Mouse (Mus musculus): ENCODE results near the gene Bach1. TPM values are rescaled to one million over a fixed set of nuclear protein-coding genes. Genes with fewer than 3 reads are reported as not detected.

Gene Bach1
- total RNA-seq, 2 experiments from 2014 or later = 25.8 to 33.0 TPM

GRCm38 (mm10) chr16:87728703-87729102, 30.0 kb downstream of the Bach1 start:
- intact Hi-C loops (cut with DNase I) = no loop called here
- no peak for DNase-seq (ENCODE audit: low spot score)

- no peak for DNase-seq (ENCODE audit: low spot score)
- intact Hi-C loops (cut with DNase I) = no loop called here
Observed at GRCm38 (mm10) chr16:87729469-87729868, 30.7 kb downstream of the Bach1 start.

DNA sequence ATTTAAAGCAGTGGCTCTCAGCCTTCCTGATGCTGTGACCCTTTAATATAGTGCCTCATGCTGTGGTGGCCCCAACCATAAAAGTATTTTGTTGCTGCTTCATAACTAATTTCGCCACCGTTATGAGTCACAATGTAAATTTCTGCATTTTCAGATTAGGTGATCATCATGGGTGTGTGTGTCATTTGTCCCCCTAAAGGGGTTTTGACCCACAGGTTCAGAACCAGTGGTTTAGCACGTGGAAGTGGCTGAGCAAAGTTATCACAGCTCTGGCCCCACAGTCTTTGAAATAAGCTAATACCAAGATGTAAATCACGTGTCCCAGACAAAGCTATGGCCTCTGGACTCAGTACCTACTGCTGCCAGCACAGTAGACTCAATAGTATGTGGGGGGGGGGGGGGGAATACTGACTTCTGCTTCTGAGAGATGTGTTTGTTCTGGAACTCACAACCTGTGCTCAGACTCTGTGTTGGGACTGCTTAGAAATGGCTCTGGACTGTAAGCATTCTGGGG, 36.2 kb downstream of the Bach1 start:
- DNase-seq (ENCODE audit: low spot score) = no peak
- intact Hi-C loops (cut with DNase I) = no loop called here

GRCm38 (mm10) chr16:87736106-87736505, 37.4 kb downstream of the Bach1 start:
- no peak for DNase-seq (ENCODE audit: low spot score)
- intact Hi-C loops (cut with DNase I) = no loop called here

DNA sequence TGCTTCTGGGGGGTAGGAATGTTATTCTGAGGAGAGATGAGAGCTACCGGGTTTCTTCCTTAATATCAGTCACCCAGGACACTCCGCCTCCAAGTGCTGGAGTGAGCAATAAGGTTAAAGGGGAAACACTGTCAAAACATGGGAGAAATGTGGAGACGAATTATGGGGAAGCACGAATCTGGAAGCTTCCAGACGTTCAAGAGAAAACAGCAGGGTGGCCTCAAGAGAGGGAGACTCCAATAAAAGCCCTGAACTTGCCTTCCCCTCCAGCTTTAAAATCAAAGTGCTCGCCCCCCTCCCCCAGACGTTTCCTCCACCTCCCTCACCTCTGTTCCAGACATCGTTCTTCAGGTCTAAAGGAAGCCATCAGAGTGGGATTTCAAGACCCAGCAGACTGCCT, 38.6 kb downstream of the Bach1 start:
- intact Hi-C loops (cut with DNase I) = no loop called here
- DNase-seq (ENCODE audit: low spot score) = no peak

DNA sequence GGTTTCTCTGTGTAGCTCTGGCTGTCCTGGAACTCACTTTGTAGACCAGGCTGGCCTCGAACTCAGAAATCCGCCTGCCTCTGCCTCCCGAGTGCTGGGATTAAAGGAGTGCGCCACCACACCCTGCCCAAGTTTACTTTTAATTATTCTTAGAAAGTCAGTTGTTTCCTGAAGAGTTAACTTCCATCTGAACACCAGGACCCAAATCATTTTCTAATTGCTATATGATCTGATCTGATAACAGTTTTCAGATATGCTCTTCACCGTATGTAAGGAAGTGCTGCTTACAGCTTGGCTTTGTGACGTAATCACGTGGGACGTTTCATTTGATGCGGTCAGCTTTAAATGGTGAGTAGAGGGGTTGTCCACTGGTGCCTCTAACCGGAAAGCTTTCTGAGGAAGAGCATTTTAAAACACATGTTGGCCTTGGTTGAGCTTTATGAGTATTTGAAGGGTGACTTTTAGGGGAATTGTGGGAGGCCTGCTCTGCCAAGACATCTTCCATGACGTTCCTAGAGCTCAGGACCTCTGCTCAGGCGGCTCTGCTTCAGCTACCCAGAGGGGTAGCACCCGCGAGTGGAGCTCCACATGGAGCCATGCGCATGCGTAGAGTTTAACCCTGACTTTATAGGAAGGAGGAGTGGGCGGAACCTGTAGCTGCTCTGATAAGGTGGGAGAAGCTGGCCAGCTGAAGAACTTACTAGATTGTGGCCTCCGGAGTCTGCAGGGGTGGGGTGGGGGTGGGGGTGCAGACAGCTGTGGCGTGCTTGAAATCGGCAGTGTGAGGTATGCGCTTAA, 39.3 kb downstream of the Bach1 start:
- intact Hi-C loops (cut with DNase I) = no loop called here
- no peak for DNase-seq (ENCODE audit: low spot score)

DNA sequence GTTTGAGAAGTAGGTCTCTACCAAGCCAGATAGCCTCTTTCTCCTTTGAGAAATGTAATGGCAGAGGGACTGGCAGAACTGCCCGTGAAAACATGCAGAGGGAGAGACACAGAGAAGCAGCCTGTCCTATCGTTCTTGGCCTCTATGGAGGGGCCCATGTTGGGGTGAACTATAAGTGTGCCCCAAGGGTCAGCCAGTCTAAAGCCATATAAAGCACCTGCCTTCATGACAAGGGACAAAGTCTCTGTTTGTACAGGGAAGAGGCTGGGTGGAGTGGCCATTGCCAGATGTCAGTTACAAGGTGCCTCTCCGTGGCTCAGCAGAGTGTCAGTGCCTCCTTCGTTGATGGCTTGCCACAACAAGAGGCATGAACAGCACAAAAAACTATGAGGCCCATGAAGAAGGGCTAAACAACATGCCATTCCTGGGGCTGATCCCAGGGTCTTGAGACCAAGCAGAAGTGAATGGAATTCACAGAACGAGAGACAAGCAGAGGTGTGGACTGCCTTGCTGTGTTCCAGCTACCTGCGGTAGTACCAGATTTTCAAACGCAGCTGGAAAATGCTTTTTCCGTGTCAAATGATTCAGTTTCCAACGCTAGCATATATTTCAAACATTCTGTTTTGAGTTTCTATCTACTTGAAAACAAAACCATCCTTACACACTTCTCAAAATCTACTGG, 42.4 kb downstream of the Bach1 start:
- DNase-seq (ENCODE audit: low spot score) = no peak
- intact Hi-C loops (cut with DNase I) = no loop called here

DNA sequence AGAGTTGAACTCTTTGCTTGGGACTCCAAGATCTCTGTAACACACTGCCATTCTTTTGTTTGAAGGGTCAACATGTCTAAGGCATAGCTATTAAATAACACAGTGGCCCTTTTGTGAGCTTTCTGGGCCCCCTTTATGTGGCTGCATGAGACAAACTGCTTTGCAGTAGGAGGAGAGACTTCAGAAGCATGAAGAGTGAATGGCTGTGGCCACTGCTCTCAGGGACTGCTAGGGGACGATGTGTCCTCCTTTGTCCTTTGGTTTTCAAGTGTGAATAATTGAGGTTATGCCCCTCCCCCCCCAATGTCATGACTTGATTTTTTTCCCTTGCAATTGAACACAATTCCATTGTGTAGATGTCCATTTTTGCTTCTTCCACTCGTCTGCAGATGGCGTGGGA, 44.9 kb downstream of the Bach1 start:
- no peak for DNase-seq (ENCODE audit: low spot score)
- intact Hi-C loops (cut with DNase I) = no loop called here

DNA sequence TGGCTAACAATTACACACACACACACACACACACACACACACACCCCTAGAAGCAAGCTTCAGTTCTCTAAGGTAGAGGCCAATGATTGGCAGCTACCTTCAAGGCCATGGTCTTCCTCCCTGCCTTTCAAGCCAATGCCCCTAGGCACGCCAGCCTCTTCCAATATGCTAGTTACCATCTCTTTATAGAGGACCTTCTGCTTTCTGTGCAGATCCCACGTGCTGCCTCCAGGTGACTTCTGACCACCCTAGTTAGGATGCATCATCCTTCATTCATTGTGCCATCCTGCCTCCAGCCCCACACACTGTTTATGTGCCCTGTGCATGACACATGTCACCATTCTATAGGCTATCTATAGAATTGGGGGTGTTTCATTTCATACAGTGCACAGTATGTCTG, 45.6 kb downstream of the Bach1 start:
- intact Hi-C loops (cut with DNase I) = no loop called here
- no peak for DNase-seq (ENCODE audit: low spot score)

DNA sequence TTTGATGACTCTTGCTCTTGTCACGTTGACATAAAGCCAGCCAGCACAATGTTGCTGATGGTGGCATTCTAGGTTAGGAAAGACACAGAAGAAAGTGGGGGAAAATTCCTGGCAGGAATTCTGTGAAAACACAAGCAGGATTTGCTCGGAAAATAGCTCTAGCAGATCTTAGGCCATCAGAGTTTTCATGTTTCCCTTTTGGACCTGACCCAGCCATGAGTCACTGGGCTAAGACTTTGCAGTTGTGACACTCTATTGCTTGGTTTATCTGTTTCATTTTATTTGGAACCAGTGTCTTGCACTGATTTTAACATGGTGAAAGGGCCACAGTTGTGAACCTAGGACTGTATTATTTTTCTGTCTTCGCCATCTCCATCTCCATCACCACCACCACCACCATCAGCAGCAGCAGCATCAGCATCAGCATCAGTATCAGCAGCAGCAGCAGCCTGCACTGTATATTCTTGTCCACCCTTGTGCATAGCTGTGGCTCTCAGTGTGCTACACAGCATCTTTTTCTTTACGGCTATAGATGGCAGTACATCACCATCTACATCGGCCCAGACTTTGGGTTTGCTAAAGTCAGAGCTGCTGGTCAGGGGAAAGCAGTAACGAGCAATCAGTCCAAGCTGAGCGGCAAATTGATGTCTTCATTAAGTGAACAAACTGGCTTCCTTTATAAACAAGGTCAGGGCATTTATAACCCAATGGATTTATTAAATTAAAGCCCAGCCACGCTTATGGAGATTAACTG, 46.6 kb downstream of the Bach1 start:
- no peak for DNase-seq (ENCODE audit: low spot score)
- intact Hi-C loops (cut with DNase I) = no loop called here

DNA sequence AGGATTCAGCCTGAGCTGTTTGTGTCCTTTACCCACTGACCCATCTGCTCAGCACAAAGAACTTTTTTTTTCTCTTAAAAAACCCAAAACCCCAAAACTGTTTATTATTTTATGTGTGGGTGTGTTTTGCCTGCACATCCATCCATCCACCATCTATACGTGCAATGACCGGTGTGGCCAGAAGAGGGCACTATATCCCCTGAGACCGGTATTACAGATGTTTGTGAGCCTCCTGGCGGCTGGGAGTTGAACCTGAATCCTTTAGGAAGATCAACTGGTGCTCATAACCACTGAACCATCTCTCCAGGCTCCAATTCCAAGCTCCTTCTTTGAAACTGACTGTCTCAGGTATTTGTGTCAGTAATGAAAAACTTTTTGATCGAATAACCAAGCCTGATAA, 48.0 kb downstream of the Bach1 start:
- intact Hi-C loops (cut with DNase I) = loop anchor here (1.0 to 2.0 kb wide), 2 partner anchors 149 to 240 kb away; no protein-coding TSS in a partner anchor
- DNase-seq (ENCODE audit: low spot score) = peak; percentile 50

DNA sequence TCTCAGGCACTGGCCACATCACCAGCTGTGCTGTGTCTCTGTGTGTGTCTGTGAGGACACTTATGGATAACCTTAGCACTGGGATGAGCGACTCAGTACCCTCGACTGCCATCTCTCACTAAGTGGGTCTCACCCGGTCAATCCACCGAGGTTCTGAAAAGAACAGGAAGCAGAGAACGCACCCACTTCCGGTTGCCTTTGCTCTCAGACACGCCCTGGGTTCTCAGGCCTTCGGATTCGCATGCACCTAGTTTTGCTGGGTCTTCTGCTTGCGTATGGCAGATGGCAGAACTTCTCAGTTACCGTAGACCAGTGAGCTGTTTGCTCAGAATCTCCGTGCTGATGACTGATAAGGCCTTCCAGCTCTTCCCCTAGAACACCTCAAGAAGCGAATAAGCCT, 52.5 kb downstream of the Bach1 start:
- intact Hi-C loops (cut with DNase I) = no loop called here
- DNase-seq (ENCODE audit: low spot score) = no peak

DNA sequence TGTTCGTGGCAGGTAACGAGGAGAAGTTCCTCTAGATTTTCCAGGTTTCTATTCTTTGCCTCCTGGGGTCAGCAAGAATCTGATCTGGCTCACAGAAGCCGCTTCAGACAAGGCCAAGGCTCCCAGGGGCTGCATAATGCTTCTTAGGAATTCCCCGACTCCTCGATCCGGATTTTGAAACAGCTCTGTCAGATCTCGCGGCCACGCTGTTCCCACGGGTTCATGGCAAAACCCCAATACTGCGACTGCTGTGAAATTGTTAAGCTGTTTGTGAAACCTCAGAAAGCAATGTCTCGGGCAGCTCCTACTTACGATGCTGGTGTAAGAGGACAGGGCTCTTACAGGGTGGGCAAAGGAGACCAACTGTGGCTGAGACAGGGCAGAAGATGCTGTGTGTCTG, 53.7 kb downstream of the Bach1 start:
- DNase-seq (ENCODE audit: low spot score) = no peak
- intact Hi-C loops (cut with DNase I) = no loop called here

DNA sequence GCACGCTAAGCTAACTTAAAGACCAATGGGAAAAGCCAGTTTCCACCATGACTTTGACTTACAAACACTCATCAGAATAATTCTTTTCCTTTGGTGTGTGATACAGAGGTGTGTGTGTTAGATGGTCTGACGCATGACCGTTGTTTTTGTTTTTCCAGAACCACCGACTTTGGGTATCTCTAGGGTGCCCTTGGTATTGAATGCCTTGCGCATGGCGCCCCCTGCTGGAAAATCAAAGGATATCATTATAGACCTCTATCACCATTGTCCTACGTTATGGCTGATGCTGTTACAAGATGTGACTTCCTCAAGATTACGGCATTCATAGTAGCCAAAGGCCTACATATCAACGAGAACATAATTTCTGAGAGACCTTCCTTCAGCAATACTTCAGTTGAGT, 56.1 kb downstream of the Bach1 start:
- no peak for DNase-seq (ENCODE audit: low spot score)
- intact Hi-C loops (cut with DNase I) = loop anchor here (2.0 kb wide), 1 partner anchor 248 kb away; no protein-coding TSS in a partner anchor

- intact Hi-C loops (cut with DNase I) = loop anchor here (2.0 kb wide), 1 partner anchor 249 kb away; no protein-coding TSS in a partner anchor
- DNase-seq (ENCODE audit: low spot score) = no peak
Observed at GRCm38 (mm10) chr16:87755915-87756314, 57.2 kb downstream of the Bach1 start.

GRCm38 (mm10) chr16:87758016-87758415, 59.3 kb downstream of the Bach1 start:
- DNase-seq (ENCODE audit: low spot score) = no peak
- intact Hi-C loops (cut with DNase I) = no loop called here

DNA sequence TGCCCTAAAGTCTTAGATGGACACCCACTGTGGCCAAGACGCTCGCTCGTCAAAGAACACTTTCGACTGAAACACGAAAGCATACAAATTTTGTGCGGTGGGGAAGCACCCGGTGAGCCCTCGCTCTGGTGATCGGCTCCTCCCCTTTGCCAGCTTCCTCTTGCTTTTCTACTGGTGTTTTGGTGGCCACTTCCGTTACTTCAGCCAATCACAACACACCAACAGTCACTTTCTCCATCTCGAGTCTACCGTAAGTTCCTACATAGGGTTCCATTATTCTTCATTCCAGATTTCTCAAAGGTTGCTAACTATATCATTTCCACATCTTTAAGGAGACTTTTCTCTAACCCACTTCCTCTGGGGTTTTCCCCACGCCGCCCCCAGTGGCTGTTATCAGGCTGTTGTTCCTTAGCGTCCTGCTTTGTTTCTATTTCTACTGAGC, 65.9 kb downstream of the Bach1 start:
- intact Hi-C loops (cut with DNase I) = no loop called here
- no peak for DNase-seq (ENCODE audit: low spot score)

DNA sequence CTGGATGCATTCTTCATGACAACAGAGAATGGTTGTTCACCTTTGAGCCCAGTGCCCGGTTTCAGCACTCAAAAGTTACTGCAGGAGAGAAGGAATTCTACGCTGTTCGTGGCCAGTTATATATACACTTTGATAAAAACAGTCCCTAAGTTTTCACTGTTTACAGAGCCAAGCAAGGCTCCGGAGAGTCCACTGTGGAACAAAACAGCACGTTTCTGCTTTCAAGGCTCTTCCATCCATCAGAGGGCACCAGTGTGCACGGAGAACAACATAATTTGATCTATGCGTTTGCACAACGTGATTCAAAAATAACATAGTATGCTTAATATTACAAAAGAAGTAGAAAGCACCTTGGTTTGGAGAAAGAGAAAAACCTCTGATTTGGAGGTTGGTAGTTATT, 67.2 kb downstream of the Bach1 start:
- no peak for DNase-seq (ENCODE audit: low spot score)
- intact Hi-C loops (cut with DNase I) = no loop called here

DNA sequence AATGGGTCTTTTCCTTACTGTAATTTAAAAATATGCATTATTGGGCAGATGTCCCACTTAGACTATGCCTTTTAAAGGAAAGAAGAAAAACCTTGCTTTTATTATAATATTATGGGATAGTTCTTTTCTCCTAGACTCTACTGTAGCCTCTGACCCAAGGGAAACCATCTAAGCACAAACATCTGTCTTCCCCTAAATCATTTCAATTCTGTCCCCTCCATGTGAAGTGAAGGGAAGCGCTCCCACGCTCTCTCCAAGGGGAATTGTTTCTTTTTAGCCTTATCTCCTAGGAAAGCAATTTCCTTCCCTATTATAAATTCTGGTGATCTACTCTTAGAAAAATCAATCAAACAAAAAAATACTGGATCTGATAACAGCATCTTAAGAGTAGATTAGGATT, 71.8 kb downstream of the Bach1 start:
- no peak for DNase-seq (ENCODE audit: low spot score)
- intact Hi-C loops (cut with DNase I) = no loop called here

DNA sequence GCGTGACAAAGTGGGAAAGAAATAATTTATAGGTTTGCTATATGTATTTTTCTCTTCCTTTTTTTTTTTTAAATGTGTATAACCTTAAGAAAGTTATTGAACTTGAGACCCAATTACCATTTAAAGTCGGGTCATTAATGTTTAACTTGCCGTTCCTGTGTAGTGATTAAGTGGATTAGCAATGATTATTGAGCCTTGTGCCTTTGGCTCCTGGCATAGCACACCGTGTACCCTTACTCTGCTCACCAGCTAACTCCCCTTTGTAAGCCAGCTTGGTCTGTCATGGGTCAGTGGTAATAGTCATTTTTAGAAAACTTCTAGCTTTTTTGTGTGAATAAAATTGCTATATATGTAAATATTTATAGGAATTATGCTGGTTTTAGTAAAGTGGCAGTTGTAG, 73.2 kb downstream of the Bach1 start:
- intact Hi-C loops (cut with DNase I) = no loop called here

GRCm38 (mm10) chr16:87774398-87774797, 75.7 kb downstream of the Bach1 start:
- intact Hi-C loops (cut with DNase I) = no loop called here
- DNase-seq (ENCODE audit: low spot score) = no peak

More for the DNA sequence above, 73.2 kb downstream of the Bach1 start:
- DNase-seq (ENCODE audit: low spot score) = no peak

Data from heart, postnatal 25 days (tissue).